Mouse (Mus musculus) liver, embryonic 14.5 days (tissue): ENCODE results near the gene Iars2. TPM values are rescaled to one million over a fixed set of nuclear protein-coding genes. Genes with fewer than 3 reads are reported as not detected.

Experiments
- ATAC-seq: fragments of 200-750 bp; cut with Nextera tagmentation; 2 replicates; pipeline ENCODE4 v1.8.0; 2017; ENCODE audit warnings: moderate number of reproducible peaks, mild to moderate bottlenecking, moderate library complexity; ENCODE audit not compliant: insufficient read depth
- DNase-seq, 3 experiments: peaks; one replicate each; pipeline ENCODE4 v3.0.0-alpha.2; 2012 to 2013; ENCODE audit warnings: low read depth in 3 of 3, low spot score in 3 of 3
- H3K27ac ChIP-seq: fragments of 300-500 bp; sonication (generic); 2 replicates; pipeline ENCODE4 v1.5.1; 2014; ENCODE audit warnings: moderate library complexity, mild to moderate bottlenecking, control low read depth, inconsistent platforms
- H3K27me3 ChIP-seq: fragments of 300-500 bp; sonication (generic); 2 replicates; pipeline ENCODE4 v1.6.1; 2014; ENCODE audit warnings: mild to moderate bottlenecking, low read length, moderate library complexity; ENCODE audit not compliant: control insufficient read depth, insufficient read depth
- H3K36me3 ChIP-seq: fragments of 300-500 bp; sonication (generic); replicated peaks from 2 replicates; pipeline ENCODE4 v1.6.1; 2014; ENCODE audit warnings: low read depth; ENCODE audit not compliant: control insufficient read depth, insufficient read depth
- H3K4me1 ChIP-seq, 2 experiments: fragments of 200-500 bp in 1 of 2; fragments of 300-500 bp in 1 of 2; sonication (generic) in 1 of 2; replicated peaks; 2 replicates each; pipeline ENCODE4 v1.6.1; 2012 to 2014; ENCODE audit warnings: antibody characterized with exemption in 1 of 2, inconsistent platforms in 1 of 2, low read length in 1 of 2; ENCODE audit not compliant: control insufficient read depth in 2 of 2, insufficient read depth in 2 of 2
- H3K4me2 ChIP-seq: fragments of 300-500 bp; sonication (generic); 2 replicates; pipeline ENCODE4 v1.6.1; 2014; ENCODE audit warnings: low read depth, mild to moderate bottlenecking, control low read depth, moderate library complexity
- H3K4me3 ChIP-seq, 2 experiments: fragments of 200-500 bp in 1 of 2; fragments of 300-500 bp in 1 of 2; sonication (generic) in 1 of 2; 2 replicates each; pipeline ENCODE4 v1.5.1; 2012 to 2014; ENCODE audit warnings: low read depth in 2 of 2, low read length in 2 of 2, mild to moderate bottlenecking in 2 of 2, control low read depth in 1 of 2, inconsistent platforms in 1 of 2, moderate library complexity in 1 of 2; ENCODE audit not compliant: insufficient read depth in 1 of 2
- H3K9ac ChIP-seq: fragments of 300-500 bp; sonication (generic); replicated peaks from 2 replicates; pipeline ENCODE4 v1.6.1; 2014; ENCODE audit warnings: mild to moderate bottlenecking, control low read depth, moderate library complexity
- H3K9me3 ChIP-seq: fragments of 300-500 bp; sonication (generic); 2 replicates; pipeline ENCODE4 v1.6.1; 2016; ENCODE audit warnings: low read length, mixed read lengths; ENCODE audit not compliant: control insufficient read depth
- CTCF ChIP-seq: IDR thresholded peaks from 2 replicates; pipeline ENCODE4 v1.5.1; 2016; ENCODE audit warnings: antibody characterized with exemption, low read depth, control low read depth
- EP300 ChIP-seq: IDR thresholded peaks from 2 replicates; pipeline ENCODE4 v1.6.1; 2016; ENCODE audit warnings: antibody characterized with exemption, low read depth
- WGBS: fragments of 180-500 bp; shearing (Covaris S2); extraction: QIAGEN DNeasy Blood & Tissue Kit; methylation state at CpG from one replicate; pipeline ENCODE4 v1.1.7; 2014; ENCODE audit not compliant: insufficient replicate concordance; 5-methylcytosine and 5-hydroxymethylcytosine counted together
- microRNA counts: library from miRNA; unstranded; fragments of <30 nt; microRNA quantifications from one replicate; lab custom pipeline; 2016
- microRNA-seq: library from miRNA; unstranded; fragments of <30 nt; microRNA quantifications from one replicate; pipeline ENCODE4, GENCODE M21; 2016
- polyA plus RNA-seq, 2 experiments: library from polyadenylated mRNA; depleted of rRNA in 1 of 2; stranded (reverse) in 1 of 2; unstranded in 1 of 2; fragments of >200 nt; fragmentation: Nextera tagmentation in 1 of 2; extraction: Ambion mirVana in 1 of 2; gene quantifications; 2 replicates each; pipeline versions ENCODE4 v1.2.1 to v1.2.3; 2012 to 2014

The Iars2 gene
- polyA plus RNA-seq, 2 experiments, result 17.6 to 19.1 TPM

DNA sequence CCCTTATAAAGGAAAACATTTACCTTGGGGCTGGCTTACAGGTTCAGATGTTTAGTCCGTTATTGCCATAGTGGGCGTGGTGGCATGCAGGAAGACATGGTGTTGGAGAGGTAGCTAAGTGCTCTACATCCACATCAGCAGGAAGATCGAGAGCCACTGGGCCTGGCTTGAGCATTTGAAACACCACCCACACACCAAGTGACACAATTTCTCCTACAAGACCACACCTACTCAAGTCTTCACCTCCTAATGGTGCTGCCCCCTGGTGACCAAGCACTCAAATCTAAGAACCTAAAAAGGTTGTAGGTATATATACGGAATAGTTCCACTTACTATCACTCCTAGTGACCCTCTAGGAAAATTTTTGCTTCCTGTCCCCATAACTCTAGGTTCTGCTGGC lies 92.7 kb downstream of the Iars2 start:
- no peaks in the 10 kb centered on the region for H3K27me3 ChIP-seq

DNA sequence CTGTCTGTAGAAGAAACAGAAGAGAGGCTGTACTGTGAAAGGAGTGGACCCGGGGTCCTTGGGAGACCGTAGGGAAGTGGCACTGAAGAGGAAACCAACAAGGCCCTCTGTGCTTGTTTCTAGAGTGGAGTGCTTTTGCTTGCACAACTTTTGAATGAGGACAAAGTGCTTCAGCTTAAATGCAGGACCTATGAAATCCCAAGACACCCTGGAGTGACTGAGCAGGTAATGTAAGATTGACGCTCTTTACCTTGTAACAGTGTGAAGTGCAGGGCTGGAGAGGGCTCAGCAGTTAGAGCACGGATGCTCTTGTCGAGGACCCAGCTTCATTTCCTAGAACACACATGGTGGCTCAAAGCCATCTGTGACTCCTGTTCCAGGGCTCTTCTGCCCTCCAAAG lies 93.4 kb downstream of the Iars2 start:
- TF ChIP-seq CTCF, result no peak
- TF ChIP-seq EP300, result no peak
- Histone ChIP-seq H3K4me3 (no peak overlapping the region), H3K4me2 (no peak overlapping the region), H3K27ac (no peak overlapping the region), H3K27me3 (no peaks in the 10 kb centered on the region), H3K4me1 (no peaks in the 10 kb centered on the region), H3K36me3 (peaks cover 17% of the 10 kb centered on the region), H3K9me3 (no peaks in the 10 kb centered on the region), H3K9ac (no peak overlapping the region)
- WGBS, result 77% methylated on average over 5 of the region's 5 CpGs
- ATAC-seq (no peak), DNase-seq (no peak)

More for the DNA sequence above, 92.7 kb downstream of the Iars2 start:
- 71% methylated on average over 4 of the region's 4 CpGs for WGBS
- TF ChIP-seq EP300 (no peak), CTCF (peak; percentile 44)
- Histone ChIP-seq H3K9me3 (no peaks in the 10 kb centered on the region), H3K4me2 (no peak overlapping the region), H3K4me1 (no peaks in the 10 kb centered on the region), H3K36me3 (peaks cover 21% of the 10 kb centered on the region), H3K9ac (no peak overlapping the region), H3K4me3 (no peak overlapping the region), H3K27ac (no peak overlapping the region)
- no peak for DNase-seq
- ATAC-seq, result no peak

MicroRNAs within 50 kb of the gene (microRNA counts, 519-probe panel; counts per million panel counts)
- microRNA mmu-miR-194 (lab: Ali Mortazavi, UCI) (7,703 counts per million, percentile 76 among the panel's probes with 10 or more counts), microRNA mmu-miR-664 (lab: Ali Mortazavi, UCI) (69.9 counts per million)

Small RNA genes within 50 kb of the gene (microRNA-seq; reads per million reads assigned to microRNA genes)
- gene Mir194-1, result 24.9 reads per million, percentile 32 among the genes with 10 or more reads in this experiment
- gene Mir215, result 4.2 reads per million, percentile 3 among the genes with 10 or more reads in this experiment
- 20.3 reads per million, percentile 29 among the genes with 10 or more reads in this experiment for gene Mir664

Other genes starting within 250 kb of the Iars2 start
- 7.7 and 9.6 TPM in 2 replicates for gene Rab3gap2, start 125.3 kb downstream of the Iars2 start, polyA plus RNA-seq (2012; rRNA removed)
- 10.2 and 12.0 TPM in 2 replicates for gene Rab3gap2, start 125.3 kb downstream of the Iars2 start, polyA plus RNA-seq (2014; fragmentation: Nextera tagmentation; extraction: Ambion mirVana)
- gene Bpnt1, start 2.8 kb upstream of the Iars2 start, polyA plus RNA-seq (2012; rRNA removed), result 9.1 and 11.3 TPM in 2 replicates
- gene Bpnt1, start 2.8 kb upstream of the Iars2 start, polyA plus RNA-seq (2014; fragmentation: Nextera tagmentation; extraction: Ambion mirVana), result 4.4 and 5.4 TPM in 2 replicates
- gene Eprs, start 33.6 kb upstream of the Iars2 start, polyA plus RNA-seq (2012; rRNA removed), result 12.2 and 22.9 TPM in 2 replicates
- gene Eprs, start 33.6 kb upstream of the Iars2 start, polyA plus RNA-seq (2014; fragmentation: Nextera tagmentation; extraction: Ambion mirVana), result 79.1 and 83.7 TPM in 2 replicates
- gene Slc30a10, start 125.5 kb upstream of the Iars2 start, polyA plus RNA-seq (2012; rRNA removed), result 19.5 and 21.2 TPM in 2 replicates
- 13.3 and 14.9 TPM in 2 replicates for gene Slc30a10, start 125.5 kb upstream of the Iars2 start, polyA plus RNA-seq (2014; fragmentation: Nextera tagmentation; extraction: Ambion mirVana)